Mouse (Mus musculus) gastrocnemius, postnatal 36 days (tissue): ENCODE data around the gene Olfr1024. TPM values are rescaled to one million over a fixed set of nuclear protein-coding genes. Genes with fewer than 3 reads are reported as not detected.

Experiments used
- DNase-seq, 2 experiments: peaks; one replicate each; pipeline ENCODE4 v3.0.0; 2022
- intact Hi-C: fragments of 180-260 bp; cut with DNase I; formaldehyde crosslinking; loops from one replicate; pipeline ENCODE4 v1.15.1; 2025
- long read RNA-seq, 2 experiments: library from polyadenylated mRNA; stranded (forward); transcript quantifications; one replicate each; pipeline ENCODE4 v2.0.0; 2021
- total RNA-seq, 2 experiments: library from RNA; stranded (reverse); gene quantifications; 2 replicates each; pipeline ENCODE4 v1.2.3; 2021

Olfr1024 gene
- not detected for total RNA-seq
- long read RNA-seq, experiment 1 = 0 reads
- long read RNA-seq, experiment 2 = 0 reads

DNA sequence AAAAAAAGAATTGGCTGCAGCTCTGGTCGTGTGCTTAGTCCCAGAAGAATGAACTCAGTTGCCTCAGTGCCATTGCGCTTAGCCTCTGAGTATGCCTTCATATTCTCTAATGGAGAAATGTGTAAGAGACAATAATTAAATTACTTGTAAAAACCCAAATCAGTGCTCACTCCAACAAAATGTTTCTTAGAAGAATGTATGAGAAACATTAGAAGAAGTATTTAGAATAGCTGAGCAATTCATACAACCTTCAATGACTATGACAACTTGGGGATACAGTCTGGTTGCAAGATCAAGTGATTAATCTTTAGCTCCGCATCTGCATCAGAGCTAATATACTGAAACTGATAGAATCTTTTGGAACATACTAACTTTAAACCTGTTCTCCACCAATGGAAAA, at the start of gene Olfr1024:
Gene Olfr1024 (minus strand): TSS at position 101 of the 400 bp plus-strand sequence.
- no peak for DNase-seq
- intact Hi-C loops = no loop called here

DNA sequence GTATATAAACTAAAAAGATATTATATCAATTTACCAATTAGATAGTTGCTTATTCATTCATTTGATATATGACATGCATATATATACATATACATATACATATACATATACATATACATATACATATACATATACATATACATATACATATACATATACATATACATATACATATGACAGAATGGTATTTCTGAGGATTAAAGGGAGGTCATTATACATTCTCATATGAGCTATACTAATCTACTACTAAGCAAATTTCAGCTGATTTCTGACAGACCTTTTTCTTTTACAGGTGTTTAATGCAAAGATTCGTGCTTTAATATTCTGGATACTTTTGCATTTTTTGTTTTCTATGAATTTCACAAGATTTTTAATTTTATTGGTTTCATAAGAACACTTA, 45.3 kb upstream of the Olfr1024 start, which contains the start of gene Olfr1028:
Gene Olfr1028 (plus strand): TSS at position 301 of the 400 bp plus-strand sequence.
- intact Hi-C loops = no loop called here
- no peak for DNase-seq

- DNase-seq = no peak
- intact Hi-C loops = no loop called here
Observed at GRCm38 (mm10) chr2:85921258-85921657, 16.4 kb upstream of the Olfr1024 start, which contains the start of gene Olfr1026. Olfr1026 (plus strand) TSS chr2:85921558.

DNA sequence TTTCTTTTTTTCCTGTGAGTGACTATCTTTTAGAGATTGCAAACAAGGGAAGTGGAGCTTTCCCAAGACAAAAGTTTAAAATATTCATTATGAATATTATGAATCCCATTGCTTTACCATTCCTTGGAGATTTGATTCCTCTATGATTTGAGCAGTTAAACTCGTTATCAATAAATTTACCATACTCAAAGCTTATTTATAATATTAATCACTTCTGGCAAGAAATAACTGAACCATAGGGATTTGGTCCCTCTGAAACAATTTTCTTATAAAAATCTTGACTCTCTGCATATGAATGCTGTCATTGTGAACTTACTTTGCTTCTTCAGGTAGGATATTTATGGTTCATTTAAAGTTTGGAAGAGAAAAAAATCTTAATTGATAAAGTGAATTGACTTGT, 10.0 kb upstream of the Olfr1024 start, which contains the start of gene Olfr1025-ps1:
Gene Olfr1025-ps1 (plus strand): TSS at position 301 of the 400 bp plus-strand sequence.
- intact Hi-C loops = no loop called here
- DNase-seq = no peak

DNA sequence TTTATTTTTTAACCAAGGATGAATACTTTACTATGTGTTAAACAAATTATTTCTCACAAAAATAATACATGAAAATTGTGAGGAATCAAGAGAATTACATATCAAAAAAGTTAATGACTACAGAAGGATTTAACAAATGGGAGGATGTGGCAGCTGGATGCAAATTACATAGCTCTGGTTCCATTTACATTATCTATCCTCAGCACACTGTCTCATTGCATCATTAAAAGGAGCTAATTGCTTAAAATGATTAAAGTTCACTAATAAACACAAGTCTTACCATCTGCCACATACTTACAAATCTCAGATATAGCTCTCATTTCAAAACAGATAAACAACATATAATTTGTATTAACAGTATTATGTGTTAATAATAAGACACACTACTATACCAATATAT, 8.3 kb upstream of the Olfr1024 start:
- intact Hi-C loops = no loop called here
- no peak for DNase-seq

DNA sequence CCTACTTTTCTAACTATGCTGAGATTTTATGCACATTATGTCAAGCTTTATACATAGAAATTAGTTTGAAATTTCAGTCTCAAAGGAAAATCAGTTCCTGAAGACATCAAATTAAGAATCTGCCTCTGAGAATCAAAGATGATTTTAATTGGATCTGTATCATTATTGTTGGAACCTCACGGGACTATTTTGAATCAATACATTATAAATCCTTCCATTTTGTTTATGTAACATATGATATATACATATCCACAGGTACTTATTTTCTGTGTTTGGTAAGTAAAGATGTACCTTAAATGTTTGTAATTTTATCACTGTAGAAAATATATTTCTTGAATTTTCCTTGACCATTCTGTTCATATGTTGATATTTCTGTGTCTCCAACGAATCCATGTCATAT, 19.5 kb downstream of the Olfr1024 start, which contains the start of gene Olfr1023:
Gene Olfr1023 (plus strand): TSS at position 301 of the 400 bp plus-strand sequence.
- intact Hi-C loops = no loop called here
- no peak for DNase-seq

GRCm38 (mm10) chr2:85868294-85868693, 36.6 kb downstream of the Olfr1024 start, which contains the start of gene Olfr1022:
Olfr1022 (plus strand) TSS chr2:85868594.
- intact Hi-C loops = no loop called here
- DNase-seq = no peak

Other genes starting within 250 kb of the Olfr1024 start
- gene Olfr154, start 240.6 kb downstream of the Olfr1024 start, total RNA-seq = not detected
- gene Olfr1006, start 226.3 kb downstream of the Olfr1024 start, total RNA-seq = not detected
- gene Olfr1008, start 215.6 kb downstream of the Olfr1024 start, total RNA-seq = not detected
- not detected for gene Olfr1009, start 189.6 kb downstream of the Olfr1024 start, total RNA-seq
- not detected for gene Olfr1012, start 142.3 kb downstream of the Olfr1024 start, total RNA-seq
- gene Olfr1013, start 138.0 kb downstream of the Olfr1024 start, total RNA-seq = not detected
- not detected for gene Olfr1014, start 132.3 kb downstream of the Olfr1024 start, total RNA-seq
- not detected for gene Olfr1015, start 123.0 kb downstream of the Olfr1024 start, total RNA-seq
- gene Olfr1016, start 102.5 kb downstream of the Olfr1024 start, total RNA-seq = not detected
- not detected for gene Olfr1018, start 86.6 kb downstream of the Olfr1024 start, total RNA-seq
- gene Olfr1019, start 59.6 kb downstream of the Olfr1024 start, total RNA-seq = not detected
- gene Olfr1020, start 58.0 kb downstream of the Olfr1024 start, total RNA-seq = not detected
- not detected for gene Olfr1022, start 36.5 kb downstream of the Olfr1024 start, total RNA-seq
- gene Olfr1023, start 19.4 kb downstream of the Olfr1024 start, total RNA-seq = not detected
- gene Olfr1025-ps1, start 10.1 kb upstream of the Olfr1024 start, total RNA-seq = not detected
- not detected for gene Olfr1026, start 16.5 kb upstream of the Olfr1024 start, total RNA-seq
- not detected for gene Olfr1028, start 45.4 kb upstream of the Olfr1024 start, total RNA-seq
- gene Olfr1029, start 68.8 kb upstream of the Olfr1024 start, total RNA-seq = not detected
- gene Olfr1030, start 74.2 kb upstream of the Olfr1024 start, total RNA-seq = not detected
- not detected for gene Olfr1031, start 85.3 kb upstream of the Olfr1024 start, total RNA-seq
- not detected for gene Olfr1032, start 100.5 kb upstream of the Olfr1024 start, total RNA-seq
- gene Olfr1033, start 115.6 kb upstream of the Olfr1024 start, total RNA-seq = under 1 TPM in 1 of 2 experiments, not detected in 1; 0.08 TPM
- gene Olfr1034, start 140.8 kb upstream of the Olfr1024 start, total RNA-seq = not detected
- gene Olfr1036, start 168.9 kb upstream of the Olfr1024 start, total RNA-seq = not detected
- gene Olfr1037, start 182.3 kb upstream of the Olfr1024 start, total RNA-seq = not detected
- gene Olfr1039, start 230.9 kb upstream of the Olfr1024 start, total RNA-seq = not detected
- not detected for gene Olfr1040, start 241.7 kb upstream of the Olfr1024 start, total RNA-seq